Mouse (Mus musculus): Measurements from ENCODE around the gene Cabp1.
A peak's percentile ranks its signal among the peaks of the same experiment; 100 is the strongest.
"Not testable (repeated sequence)": the region's sequence is repeated elsewhere in the genome, so short reads cannot be mapped to it uniquely, and the experiment has no call there.

Gene Cabp1

GRCm38 (mm10) chr5:115170150-115170549, 24.0 kb downstream of the Cabp1 start:
- no peak for DNase-seq

DNA sequence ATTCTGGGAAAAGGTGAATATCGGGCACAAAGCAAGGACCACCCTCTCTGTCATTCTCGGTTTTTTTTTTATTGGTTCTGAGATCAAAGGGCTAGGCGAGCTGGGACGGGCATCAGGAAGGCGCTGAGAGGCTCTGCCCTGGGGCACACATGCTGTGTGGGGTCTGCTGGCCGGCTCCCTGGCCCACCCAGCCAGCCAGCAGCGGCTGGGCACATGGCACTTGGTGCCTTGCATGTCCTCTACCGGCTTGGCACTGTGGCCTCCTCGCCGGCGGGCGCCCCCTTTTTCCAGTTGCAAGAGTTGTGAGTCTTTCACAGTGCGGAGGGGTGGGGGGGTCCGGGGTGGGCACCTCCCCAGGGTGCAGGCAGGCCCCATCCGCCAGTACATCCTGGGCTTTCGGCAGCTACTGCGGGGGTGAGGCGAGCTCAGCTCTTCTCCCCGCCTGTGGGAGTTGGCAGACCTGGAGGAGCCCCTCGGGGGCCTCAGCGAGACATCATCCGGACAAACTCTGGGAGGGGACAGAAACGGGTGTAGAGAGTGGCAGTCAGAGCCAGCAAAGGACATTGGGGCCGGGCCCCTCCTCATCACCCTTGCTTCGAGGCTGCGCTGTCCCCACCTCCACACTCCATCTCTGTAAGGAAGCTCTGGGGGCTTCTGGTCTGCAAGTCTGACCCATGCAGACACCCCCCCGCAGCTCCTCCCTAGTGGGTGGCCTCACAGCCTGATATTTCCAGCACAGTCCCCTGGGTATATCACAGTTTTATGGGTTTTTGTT, 25.4 kb downstream of the Cabp1 start:
- no peak for DNase-seq

- peak; percentile 64 to 84 for DNase-seq
Observed at GRCm38 (mm10) chr5:115167396-115167795, 26.8 kb downstream of the Cabp1 start.

DNA sequence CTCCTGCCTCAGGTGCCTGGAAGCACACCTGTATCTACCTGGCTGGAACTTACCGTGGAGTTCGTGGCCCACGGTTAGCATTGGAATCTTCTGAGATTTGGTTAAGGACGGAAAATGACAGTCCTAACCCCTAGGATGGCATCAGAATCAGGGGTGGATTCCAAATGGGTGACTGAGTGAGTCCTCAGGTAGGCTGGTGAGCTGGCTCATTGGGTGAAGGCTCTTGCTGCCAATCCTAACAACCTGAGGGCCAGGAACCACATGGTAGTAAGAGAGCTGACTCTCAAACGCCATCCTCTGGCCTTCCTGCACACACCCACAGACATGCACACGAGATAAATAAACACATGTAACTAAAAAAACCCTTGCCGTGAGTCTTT, 27.4 kb downstream of the Cabp1 start:
- DNase-seq, result no peak

GRCm38 (mm10) chr5:115165895-115166814, 28.0 kb downstream of the Cabp1 start:
- no peak for DNase-seq

DNA sequence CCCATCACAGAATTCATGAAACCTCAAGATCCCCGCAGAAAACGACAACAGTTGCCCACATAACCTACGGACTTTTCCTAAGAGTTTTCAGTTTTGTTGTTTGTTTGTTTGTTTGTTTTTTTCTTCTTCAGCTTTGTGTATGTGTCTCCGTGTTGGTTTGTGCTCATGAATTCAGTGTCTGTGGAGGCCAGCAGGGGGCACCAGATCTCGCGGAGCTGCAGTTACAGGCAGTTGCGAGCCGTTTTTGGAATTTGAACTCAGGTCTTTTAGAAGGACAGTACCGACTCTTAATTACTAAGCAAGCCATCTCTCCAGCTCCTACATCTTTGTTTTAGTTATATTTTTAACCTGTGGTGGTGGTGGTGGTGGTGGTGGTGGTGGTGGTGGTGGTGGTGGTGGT, 28.8 kb downstream of the Cabp1 start:
- no peak for DNase-seq

DNA sequence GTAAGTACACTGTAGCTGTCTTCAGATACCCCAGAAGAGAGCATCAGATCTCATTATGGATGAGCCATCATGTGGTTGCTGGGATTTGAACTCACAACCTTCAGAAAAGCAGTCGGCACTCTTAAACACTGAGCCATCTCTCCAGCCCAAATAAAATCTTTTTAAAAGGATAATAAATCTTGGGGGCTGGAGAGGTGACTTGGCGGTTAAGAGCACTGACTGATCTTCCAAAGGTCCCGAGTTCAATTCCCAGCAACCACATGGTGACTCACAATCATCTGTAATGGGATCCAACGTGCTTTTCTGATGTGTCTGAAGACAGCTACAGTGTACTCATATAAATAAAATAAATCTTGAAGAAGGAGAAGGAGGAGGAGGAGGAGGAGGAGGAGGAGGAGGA, 29.7 kb downstream of the Cabp1 start:
- not testable (repeated sequence) for DNase-seq

DNA sequence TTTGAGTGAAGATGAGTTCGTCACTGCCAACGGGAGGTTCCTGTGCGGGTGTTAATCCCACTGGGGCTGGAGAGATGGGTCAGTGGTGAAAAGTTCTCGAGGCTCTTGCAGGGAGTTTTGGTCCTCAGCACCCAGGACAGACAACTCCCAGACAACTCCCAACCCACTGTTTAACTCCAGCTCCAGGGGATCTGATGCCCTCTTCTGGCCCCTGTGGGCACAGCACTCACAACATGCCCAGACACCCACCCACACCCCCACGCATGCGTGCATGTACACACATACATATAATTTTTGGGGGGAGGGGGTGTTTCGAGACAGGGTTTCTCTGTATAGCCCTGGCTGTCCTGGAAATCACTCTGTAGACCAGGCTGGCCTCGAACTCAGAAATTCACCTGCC, 30.6 kb downstream of the Cabp1 start:
- peak; percentile 46 to 55 for DNase-seq

DNA sequence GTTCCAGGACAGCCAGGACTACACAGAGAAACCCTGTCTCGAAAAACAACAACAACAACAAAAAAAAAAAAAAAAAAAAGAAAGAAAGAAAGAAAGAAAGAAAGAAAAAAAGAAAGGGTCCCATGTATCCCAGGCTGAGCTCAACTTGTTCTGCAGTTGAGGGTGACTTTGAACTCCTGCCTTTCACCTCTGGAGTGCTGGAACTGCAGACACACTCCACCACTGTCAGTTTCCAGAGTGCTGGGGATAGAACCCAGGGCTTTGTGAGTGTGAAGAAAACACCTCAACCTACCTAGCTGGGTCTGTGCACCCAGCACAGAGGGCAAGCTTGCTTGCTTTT, 32.3 kb downstream of the Cabp1 start:
- DNase-seq, result not testable (repeated sequence)

GRCm38 (mm10) chr5:115161064-115161939, 32.9 kb downstream of the Cabp1 start:
- DNase-seq, result no peak

- no peak for DNase-seq
Observed at GRCm38 (mm10) chr5:115160655-115161054, 33.5 kb downstream of the Cabp1 start.

DNA sequence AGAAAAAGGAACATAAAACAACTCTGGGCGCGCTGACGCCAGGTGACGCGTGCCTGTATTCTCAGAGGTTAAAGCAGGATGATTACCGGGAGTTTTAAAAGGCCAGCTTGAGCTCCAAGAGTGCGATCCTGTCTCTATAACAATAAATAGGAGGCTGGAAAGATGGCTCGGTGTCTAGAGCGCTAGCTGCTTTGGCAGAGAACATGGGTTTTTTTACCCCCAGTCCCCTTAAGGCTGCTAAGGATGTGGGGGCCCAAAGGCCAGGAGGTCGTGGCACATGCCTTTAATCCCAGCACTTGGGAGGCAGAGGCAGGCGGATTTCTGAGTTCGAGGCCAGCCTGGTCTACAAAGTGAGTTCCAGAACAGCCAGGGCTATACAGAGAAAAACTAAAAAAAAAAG, 35.0 kb downstream of the Cabp1 start:
- no peak for DNase-seq

DNA sequence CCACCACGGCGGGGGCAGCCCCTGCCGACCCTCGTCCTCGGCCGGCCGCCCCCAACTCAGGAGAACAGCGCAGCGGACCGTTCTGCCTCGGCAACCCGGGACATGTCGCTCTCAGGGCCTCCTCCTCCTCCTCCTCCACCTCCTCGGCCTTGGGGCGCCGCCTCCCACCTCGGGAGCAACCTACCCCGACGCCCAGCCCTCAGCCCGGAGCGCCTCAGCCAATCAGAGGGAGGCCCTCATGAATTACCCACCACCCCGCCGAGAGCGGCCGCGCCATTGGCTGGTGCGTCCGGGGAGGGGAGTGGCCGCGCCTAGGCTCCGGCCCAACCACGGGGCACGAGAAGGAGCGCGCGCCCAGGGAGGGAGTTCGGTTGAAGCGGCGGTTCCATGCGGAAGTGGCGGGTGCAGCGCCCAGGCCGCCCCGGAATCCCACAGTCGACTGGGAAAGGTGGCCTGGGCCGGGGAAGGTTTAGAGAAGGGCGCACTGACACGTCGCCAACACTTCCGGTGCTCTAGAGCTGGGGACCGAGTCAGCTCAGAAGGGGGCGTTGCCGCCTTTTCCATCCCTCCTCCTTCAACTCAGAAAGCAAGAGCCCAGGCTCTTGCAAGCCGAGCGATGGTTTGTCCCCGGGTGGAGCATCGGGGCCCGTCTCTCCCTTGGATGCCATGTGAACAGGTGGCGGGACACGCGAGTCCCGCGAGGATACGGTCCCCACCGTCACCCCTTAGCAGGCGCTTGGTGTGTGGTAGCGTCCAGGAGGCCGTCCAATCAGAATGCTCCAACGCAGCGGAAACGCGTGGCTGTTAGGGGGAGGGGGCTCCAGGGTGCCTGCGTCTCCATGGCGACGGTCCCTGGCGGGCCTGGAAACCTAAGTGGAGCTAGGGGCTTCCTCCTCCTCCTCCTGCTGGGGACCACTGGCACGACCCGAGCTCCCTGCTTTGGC, 35.9 kb downstream of the Cabp1 start, which contains the start of gene Mlec:
Gene Mlec, minus strand, starts transcription at position 140 of the 944 bp plus-strand sequence.
- DNase-seq, result peak; percentile 99

DNA sequence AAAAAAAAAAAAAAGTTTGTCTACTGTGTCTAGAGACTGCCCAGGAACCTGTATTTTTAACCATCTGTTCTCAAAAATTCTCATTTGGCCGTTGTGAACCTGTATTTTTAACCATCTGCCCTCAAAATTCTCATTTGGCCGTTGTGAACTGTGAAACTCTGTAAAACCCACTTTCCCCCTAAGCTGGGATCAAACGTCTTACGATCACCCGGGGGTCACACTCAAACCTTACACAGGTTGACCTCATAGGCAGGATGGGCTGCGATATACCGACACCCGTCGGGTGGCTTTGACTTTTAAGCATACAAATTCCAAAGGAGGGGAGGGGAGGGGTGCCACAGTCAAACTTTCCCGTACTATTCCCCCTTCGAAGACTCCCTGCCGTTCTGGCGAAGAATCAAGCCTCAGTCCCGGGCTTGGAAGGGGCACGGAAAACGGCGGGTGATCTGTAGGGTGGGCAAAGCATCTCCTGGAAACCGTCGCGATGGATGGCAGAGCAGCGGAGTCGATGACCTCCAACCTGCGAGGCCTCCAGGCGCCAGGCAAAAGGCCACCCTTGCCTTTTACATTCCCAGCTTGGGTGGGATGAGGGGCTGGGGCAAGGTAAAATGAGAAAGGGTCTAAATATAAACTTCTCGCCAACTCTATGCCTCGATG, 37.1 kb downstream of the Cabp1 start:
- peak in 1 of 2 experiments; percentile 42 for DNase-seq

GRCm38 (mm10) chr5:115156401-115156800, 37.8 kb downstream of the Cabp1 start:
- no peak for DNase-seq

DNA sequence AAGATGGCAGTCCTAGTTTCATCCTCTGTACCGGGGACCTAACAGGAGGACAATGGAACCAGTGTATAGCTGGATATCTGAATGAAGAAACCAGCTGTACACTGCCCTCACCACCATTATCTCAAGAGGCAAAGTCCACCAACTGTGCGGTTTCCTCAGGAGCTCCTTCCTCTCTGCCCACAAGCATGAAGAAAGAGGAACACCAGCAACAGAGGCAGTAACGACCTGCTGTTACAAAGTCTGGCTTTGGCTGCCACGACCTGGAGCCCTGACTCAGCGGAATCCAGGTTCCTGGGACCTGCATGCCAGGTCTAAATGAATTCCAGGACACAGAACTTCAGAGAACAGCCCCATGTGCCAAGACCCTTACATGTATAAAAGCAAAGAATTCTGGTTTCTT, 38.4 kb downstream of the Cabp1 start:
- peak in 1 of 2 experiments; percentile 42 for DNase-seq

DNA sequence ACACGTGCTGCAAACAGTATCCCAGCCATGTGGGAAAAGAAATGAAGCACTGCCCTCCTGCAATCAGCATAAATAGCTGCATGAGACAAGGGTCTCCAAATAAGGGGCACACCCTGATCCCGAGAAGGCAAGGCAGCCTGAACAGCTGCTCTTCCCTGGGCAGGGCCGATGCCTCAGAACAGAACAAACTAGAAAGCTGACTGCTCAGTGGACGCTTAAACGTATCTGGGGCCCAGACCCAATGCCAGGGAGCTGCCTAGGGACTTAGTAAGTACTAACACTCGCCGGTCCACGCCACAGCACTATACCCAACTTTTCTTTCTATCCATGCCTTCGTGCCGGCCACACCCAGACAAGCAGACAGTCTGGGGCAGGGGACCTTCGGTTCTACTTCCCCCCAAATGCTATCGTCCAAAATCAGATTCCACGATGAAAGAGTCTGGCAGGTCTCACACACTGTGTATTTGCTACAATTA, 39.0 kb downstream of the Cabp1 start:
- DNase-seq, result no peak

- DNase-seq, result no peak
Observed at GRCm38 (mm10) chr5:115152132-115152956, 41.8 kb downstream of the Cabp1 start.

- no peak for DNase-seq
Observed at GRCm38 (mm10) chr5:115151457-115151856, 42.7 kb downstream of the Cabp1 start.

GRCm38 (mm10) chr5:115150991-115151390, 43.2 kb downstream of the Cabp1 start:
- DNase-seq, result no peak
